Mouse (Mus musculus) forebrain, embryonic 10.5 days (tissue): ENCODE measurements around the gene Ubald2. TPM values are rescaled to one million over a fixed set of nuclear protein-coding genes. Genes with fewer than 3 reads are reported as not detected.
A peak's percentile ranks its signal among the peaks of the same experiment; 100 is the strongest.
"Not testable (repeated sequence)": the region's sequence is repeated elsewhere in the genome, so short reads cannot be mapped to it uniquely, and the experiment has no call there.

ENCODE experiments used
- DNase-seq: peaks from one replicate; pipeline ENCODE4 v3.0.0-alpha.2; 2017; ENCODE audit warnings: low spot score; ENCODE audit errors: extremely low spot score
- H3K27ac ChIP-seq: fragments of 300-500 bp; sonication (generic); 2 replicates; pipeline ENCODE4 v1.5.1; 2016; ENCODE audit warnings: mild to moderate bottlenecking
- H3K27me3 ChIP-seq: fragments of 300-500 bp; sonication (generic); 2 replicates; pipeline ENCODE4 v1.6.1; 2016; ENCODE audit warnings: mild to moderate bottlenecking; ENCODE audit not compliant: poor library complexity, severe bottlenecking
- H3K36me3 ChIP-seq: fragments of 300-500 bp; sonication (generic); replicated peaks from 2 replicates; pipeline ENCODE4 v1.6.1; 2016; ENCODE audit warnings: mild to moderate bottlenecking, moderate library complexity
- H3K4me1 ChIP-seq: fragments of 300-500 bp; sonication (generic); 2 replicates; pipeline ENCODE4 v1.6.1; 2016
- H3K4me3 ChIP-seq: fragments of 300-500 bp; sonication (generic); 2 replicates; pipeline ENCODE4 v1.5.1; 2016; ENCODE audit warnings: mild to moderate bottlenecking, moderate library complexity
- H3K9me3 ChIP-seq: fragments of 300-500 bp; sonication (generic); 2 replicates; pipeline ENCODE4 v1.6.1; 2016; ENCODE audit warnings: mild to moderate bottlenecking, moderate library complexity
- WGBS: fragments of 180-500 bp; shearing (Covaris S2); methylation state at CpG from one replicate; pipeline ENCODE4 v1.1.7; 2016; 5-methylcytosine and 5-hydroxymethylcytosine counted together
- polyA plus RNA-seq: library from polyadenylated mRNA; unstranded; fragments of >200 nt; fragmentation: Nextera tagmentation; extraction: Ambion mirVana; gene quantifications from 2 replicates; pipeline ENCODE4 v1.2.1, GENCODE M21; 2016

The Ubald2 gene
- polyA plus RNA-seq, 1 experiment from 2014 or later = 31.6 TPM

DNA sequence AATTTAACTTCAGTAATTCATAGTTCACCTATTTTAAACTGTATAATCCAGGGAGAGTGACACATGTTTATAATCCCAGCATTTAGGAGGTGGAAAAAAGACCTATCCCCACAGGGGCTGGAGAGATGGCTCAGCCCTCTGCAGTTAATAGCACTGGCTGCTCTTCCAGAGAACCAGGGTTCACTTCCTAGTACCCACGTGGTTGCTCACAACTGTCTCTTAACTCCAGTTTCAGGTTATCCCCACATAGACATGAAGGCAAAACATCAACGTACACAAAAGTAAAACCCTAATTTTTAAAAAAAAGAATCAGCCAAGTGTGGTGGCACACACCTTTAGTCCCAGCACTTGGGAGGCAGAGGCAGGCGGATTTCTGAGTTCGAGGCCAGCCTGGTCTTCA lies 28.3 kb upstream of the Ubald2 start:
- 85% methylated on average over 4 of the region's 4 CpGs for WGBS
- no peaks in the 10 kb centered on the region; the same call in 1 of the 2 replicates for H3K4me1 ChIP-seq

DNA sequence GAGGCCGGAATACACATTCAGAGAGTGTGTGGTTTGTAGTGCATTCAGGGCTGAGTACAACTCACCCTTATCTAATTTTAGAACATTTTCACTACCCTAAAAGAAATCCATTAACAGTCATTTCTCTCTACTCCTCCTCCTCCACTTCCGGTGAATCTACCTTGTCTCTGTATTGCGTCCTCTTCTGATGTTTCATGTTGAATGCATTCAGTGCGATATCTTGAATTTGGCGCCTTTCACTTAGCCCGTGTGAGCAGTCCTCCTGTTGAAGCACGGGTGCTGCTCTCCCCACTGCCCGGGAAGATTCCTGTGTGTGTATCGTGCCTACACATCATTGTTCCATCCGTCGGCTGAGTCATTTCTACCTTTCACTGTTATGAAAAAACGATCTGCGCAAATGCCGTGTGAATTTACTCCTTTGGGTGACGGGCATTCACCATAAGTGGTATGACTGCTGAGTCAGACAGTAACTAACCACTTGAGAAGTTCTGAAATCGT lies 27.6 kb upstream of the Ubald2 start:
- 95% methylated on average over 16 of the region's 16 CpGs for WGBS
- no peak for DNase-seq
- Histone ChIP-seq H3K36me3 (peaks cover 35% of the 10 kb centered on the region), H3K4me3 (no peak overlapping the region), H3K9me3 (no peaks in the 10 kb centered on the region), H3K27ac (no peak overlapping the region), H3K4me1 (peaks cover 4% of the 10 kb centered on the region), H3K27me3 (peaks cover 9% of the 10 kb centered on the region)

More for the DNA sequence above, 28.3 kb upstream of the Ubald2 start:
- DNase-seq = no peak
- Histone ChIP-seq H3K9me3 (no peaks in the 10 kb centered on the region), H3K27ac (no peak overlapping the region), H3K36me3 (peaks cover 35% of the 10 kb centered on the region), H3K27me3 (0 out of 2 replicates have a peak, but pooled peaks cover 2% of the 10 kb centered on the region), H3K4me3 (no peak overlapping the region)

DNA sequence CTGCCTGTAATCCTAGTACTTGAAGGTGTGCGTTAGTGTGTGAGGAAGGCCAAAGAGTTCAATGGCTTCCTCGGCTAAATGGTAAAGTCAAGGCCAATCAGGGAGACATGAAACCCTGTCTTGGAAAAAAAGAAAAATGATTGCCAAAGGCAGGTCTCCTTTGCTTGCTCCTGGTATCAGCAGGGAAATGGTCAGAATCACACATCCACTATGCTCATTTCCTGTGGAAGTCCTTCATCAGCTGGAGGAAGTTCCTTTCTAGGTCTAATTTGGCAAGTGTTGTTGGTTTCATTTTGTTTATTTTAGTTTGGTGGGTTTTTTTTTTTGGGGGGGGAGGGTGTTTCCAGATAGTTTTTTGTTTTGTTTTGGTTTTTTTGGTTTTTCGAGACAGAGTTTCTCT lies 24.9 kb upstream of the Ubald2 start:
- no peaks in the 10 kb centered on the region for H3K9me3 ChIP-seq
- peaks cover 27% of the 10 kb centered on the region for H3K4me1 ChIP-seq
- DNase-seq = no peak
- H3K27me3 ChIP-seq = peaks cover 30% of the 10 kb centered on the region
- no peak overlapping the region for H3K4me3 ChIP-seq
- WGBS = 91% methylated on average over 3 of the region's 3 CpGs
- H3K27ac ChIP-seq = no peak overlapping the region
- peaks cover 23% of the 10 kb centered on the region for H3K36me3 ChIP-seq

DNA sequence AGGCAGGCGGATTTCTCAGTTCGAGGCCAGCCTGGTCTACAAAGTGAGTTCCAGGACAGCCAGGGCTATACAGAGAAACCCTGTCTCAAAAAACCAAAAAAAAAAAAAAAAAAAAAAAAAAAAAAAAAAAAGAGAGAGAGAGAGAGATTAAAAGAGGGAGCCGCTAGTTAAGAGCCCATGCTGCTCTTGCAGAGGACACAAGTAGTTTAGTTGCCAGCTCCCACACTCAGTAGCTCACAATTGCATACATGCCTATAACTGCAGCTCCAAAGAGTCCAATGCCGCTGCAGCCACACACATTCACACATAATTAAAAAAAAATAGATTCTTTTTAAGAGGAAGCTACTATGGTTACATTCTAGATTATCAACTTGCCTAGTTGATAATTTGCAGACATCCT lies 23.5 kb upstream of the Ubald2 start:
- Histone ChIP-seq H3K36me3 (peaks cover 15% of the 10 kb centered on the region), H3K4me1 (peaks cover 27% of the 10 kb centered on the region), H3K27me3 (peaks cover 44% of the 10 kb centered on the region)
- not testable (repeated sequence) for H3K9me3 ChIP-seq, H3K4me3 ChIP-seq, H3K27ac ChIP-seq, DNase-seq
- WGBS = 91% methylated on average over 4 of the region's 4 CpGs

DNA sequence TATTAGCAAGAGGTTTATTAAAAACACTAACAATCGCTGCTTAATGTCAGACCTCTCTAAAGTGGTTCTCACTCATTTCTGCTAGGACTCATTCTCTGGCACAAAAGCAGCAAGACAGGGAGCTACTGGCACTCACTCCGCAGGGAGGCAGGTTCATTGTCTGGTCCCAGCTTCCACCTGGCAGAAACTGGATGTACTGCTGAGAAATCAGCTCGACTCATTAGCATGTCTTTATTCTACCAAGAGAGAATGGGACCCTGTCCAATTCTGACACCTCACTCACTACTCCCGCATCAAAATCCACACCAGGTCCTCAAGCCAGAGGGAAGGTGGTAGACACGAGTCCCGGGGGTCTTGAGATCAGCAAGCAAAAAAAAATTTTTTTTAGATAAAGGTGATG lies 22.3 kb upstream of the Ubald2 start:
- 9% methylated on average over 6 of the region's 6 CpGs for WGBS
- DNase-seq = no peak
- H3K27ac ChIP-seq = no peak overlapping the region

DNA sequence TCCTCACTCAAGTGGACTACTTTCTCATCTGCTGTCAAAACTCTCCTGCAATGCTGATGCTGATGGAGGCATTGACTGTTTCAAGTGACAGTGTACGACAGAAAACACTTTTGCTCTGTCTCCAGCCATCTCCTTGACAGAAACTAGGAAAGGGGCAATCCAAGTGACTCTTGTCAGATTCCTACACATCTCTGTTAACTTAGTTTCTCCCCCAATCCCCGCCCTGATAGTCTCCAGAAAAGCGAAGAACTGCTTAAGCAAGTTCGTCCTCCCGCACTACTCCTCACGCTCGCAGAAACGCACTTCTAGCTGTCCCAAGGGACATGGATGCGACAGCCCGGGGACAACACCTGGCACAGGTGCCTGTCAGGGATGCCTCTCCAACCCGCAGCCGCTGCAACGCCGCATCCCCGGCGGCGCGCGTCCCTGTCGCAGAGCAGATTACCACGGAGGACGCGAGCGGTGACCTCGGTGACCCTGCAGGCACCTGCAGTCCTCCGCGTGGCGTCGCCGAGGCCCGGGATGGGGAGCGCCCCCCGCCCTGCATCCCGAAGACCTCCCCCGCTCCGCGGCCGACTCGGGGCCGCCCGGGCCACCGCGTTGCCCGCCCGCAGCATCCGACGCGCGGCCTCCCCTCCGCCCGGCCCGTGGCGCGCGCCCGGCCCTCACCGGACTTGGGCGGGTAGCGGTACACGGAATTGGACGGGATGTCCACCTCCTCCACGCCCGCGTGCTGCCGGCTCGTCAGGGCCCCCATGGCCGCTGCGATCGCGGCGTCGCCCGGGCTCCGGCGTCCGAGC lies 21.7 kb upstream of the Ubald2 start:
- H3K27me3 ChIP-seq = peaks cover 44% of the 10 kb centered on the region
- DNase-seq = no peak
- peaks cover 35% of the 10 kb centered on the region for H3K4me1 ChIP-seq
- H3K36me3 ChIP-seq = 0 out of 2 replicates have a peak, but pooled peaks cover 4% of the 10 kb centered on the region
- WGBS = 1% methylated on average over 73 of the region's 76 CpGs
- H3K9me3 ChIP-seq = no peaks in the 10 kb centered on the region
- peak overlapping the region; percentile 94 for H3K27ac ChIP-seq
- peak overlapping the region; percentile 81 for H3K4me3 ChIP-seq

More for the DNA sequence above, 22.3 kb upstream of the Ubald2 start:
- Histone ChIP-seq H3K9me3 (no peaks in the 10 kb centered on the region), H3K27me3 (peaks cover 44% of the 10 kb centered on the region), H3K36me3 (peaks cover 7% of the 10 kb centered on the region; the same call in 1 of the 2 replicates), H3K4me3 (peak overlapping the region; percentile 81), H3K4me1 (peaks cover 32% of the 10 kb centered on the region)

DNA sequence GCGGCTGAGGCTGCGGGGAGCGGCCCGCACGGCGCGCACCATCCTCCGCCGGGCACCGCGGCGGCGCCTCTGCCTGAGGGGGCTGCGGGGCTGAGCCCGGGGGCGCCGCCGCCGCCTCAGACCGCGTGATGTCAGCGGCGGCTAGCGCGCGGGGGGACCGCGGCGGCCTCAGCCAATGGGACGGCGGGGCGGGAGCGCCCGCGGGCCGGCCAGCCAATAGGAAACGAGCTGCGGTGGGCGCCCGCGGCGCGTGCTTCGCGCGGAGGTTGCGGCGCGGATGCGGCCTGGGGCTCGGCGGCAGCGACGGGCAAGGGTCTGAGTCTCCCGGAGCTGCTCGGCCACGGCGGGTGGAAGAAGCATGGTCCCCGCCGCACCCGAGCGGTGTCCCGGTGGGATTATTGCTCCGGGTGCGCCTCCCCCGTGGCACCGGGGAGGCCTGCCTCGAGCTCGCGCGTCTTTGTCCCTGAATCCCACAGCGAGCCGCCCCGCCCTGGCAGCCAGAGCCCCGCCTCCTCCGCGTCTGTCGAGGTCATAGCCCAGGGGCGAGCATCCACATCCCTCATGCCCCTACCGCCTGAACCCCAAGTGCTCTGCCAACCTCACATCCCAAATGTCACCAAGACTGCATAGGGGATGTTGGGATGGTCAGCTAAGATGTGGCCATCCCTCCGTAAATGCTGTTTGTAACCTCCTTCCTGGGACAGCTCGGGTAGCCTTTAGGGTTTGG lies 20.8 kb upstream of the Ubald2 start, which contains the start of gene Rnf157:
Gene Rnf157, minus strand, starts transcription at position 129 of the 727 bp plus-strand sequence.
- 2% methylated on average over 79 of the region's 82 CpGs for WGBS
- peaks cover 38% of the 10 kb centered on the region for H3K4me1 ChIP-seq
- DNase-seq = peak; percentile 79
- no peaks in the 10 kb centered on the region for H3K9me3 ChIP-seq
- H3K4me3 ChIP-seq = peak within 1 kb of the TSS; percentile 81
- H3K27ac ChIP-seq = peak within 1 kb of the TSS; percentile 94
- H3K27me3 ChIP-seq = peaks cover 44% of the 10 kb centered on the region
- H3K36me3 ChIP-seq = 0 out of 2 replicates have a peak, but pooled peaks cover 4% of the 10 kb centered on the region

DNA sequence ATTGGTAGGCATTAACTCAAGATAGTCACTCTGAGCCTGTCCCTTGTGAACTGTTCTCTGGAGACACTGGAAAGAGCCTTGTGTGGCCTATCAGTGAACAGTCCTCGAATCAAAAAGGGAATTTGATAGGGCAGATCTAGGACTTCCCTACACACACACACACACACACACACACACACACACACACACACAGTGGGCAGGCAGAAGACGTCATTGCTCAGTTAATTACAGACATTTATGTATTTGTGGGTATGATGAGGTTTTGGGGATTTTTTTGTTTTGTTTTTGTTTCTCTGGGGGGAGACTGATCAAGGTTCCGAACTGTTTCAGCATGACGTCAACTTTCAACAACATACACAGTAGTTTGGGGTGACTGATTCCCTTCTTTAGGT lies 20.3 kb upstream of the Ubald2 start:
- Histone ChIP-seq H3K36me3 (0 out of 2 replicates have a peak, but pooled peaks cover 4% of the 10 kb centered on the region), H3K9me3 (no peaks in the 10 kb centered on the region), H3K4me1 (peaks cover 44% of the 10 kb centered on the region), H3K4me3 (peak overlapping the region; percentile 81), H3K27me3 (peaks cover 44% of the 10 kb centered on the region), H3K27ac (peak overlapping the region; percentile 94; the same call in 1 of the 2 replicates)
- 91% methylated on average over 4 of the region's 4 CpGs for WGBS
- no peak for DNase-seq

DNA sequence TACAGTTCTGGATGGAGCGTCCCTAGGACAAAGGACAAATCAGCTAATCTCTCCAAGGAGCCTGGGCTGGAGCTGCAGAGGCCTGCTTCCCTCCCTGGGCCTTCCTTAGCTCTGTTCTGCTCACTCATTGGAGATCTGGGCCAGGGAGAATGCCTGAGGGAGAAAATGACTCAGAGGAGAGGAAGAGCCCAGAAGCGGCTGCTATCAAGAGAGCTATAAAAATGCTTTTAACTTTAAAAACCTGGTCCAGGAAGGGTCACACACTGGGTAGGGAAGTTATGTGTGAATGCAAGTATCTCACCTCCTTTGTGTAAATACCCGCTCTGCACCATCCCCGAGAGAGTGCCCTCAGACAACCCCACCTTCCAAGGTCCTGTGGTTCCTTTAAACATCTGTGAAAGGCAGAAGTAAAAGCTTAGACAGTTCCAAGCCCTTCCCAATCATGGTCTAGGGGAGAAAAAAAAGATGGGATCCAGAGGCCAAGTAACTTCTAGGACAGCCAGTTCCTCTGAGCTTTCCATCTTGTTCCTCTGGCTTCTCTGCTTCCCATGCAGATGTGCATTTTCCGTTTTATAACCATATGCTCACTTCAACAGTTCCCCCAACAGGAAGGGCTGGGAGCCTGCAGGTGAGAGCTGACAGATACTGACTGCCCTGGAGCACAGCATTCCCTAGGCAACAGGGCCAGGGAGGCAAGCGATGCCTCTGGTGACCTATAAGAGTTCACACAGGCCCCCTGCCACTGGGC lies 17.5 kb upstream of the Ubald2 start:
- H3K27me3 ChIP-seq = peaks cover 34% of the 10 kb centered on the region
- H3K4me1 ChIP-seq = peaks cover 48% of the 10 kb centered on the region
- 75% methylated on average over 6 of the region's 6 CpGs for WGBS
- no peaks in the 10 kb centered on the region for H3K36me3 ChIP-seq
- H3K9me3 ChIP-seq = no peaks in the 10 kb centered on the region
- no peak overlapping the region for H3K4me3 ChIP-seq
- no peak overlapping the region for H3K27ac ChIP-seq
- no peak for DNase-seq

DNA sequence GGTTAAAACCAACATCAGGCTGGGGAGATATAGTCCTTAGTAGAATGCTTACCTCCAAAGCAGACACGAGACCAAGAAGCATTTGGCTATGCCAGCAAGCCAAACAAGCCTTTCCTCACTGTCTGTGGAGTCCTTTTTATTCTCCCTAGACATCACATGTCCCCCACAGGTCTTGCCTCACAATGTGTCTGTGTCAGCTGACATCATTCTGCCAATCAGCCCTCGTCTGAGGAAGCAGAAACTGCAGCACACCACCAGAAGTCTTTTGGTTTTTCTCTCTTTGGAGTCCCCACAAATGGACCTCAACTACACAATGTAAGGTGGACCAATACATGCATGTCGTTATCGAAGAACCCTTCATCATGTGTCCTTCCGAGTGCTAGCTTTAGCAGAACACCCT lies 16.8 kb upstream of the Ubald2 start:
- DNase-seq = no peak
- Histone ChIP-seq H3K9me3 (no peaks in the 10 kb centered on the region), H3K4me3 (no peak overlapping the region), H3K4me1 (peaks cover 41% of the 10 kb centered on the region), H3K27ac (no peak overlapping the region), H3K36me3 (no peaks in the 10 kb centered on the region), H3K27me3 (peaks cover 27% of the 10 kb centered on the region)
- 90% methylated on average over 5 of the region's 5 CpGs for WGBS

DNA sequence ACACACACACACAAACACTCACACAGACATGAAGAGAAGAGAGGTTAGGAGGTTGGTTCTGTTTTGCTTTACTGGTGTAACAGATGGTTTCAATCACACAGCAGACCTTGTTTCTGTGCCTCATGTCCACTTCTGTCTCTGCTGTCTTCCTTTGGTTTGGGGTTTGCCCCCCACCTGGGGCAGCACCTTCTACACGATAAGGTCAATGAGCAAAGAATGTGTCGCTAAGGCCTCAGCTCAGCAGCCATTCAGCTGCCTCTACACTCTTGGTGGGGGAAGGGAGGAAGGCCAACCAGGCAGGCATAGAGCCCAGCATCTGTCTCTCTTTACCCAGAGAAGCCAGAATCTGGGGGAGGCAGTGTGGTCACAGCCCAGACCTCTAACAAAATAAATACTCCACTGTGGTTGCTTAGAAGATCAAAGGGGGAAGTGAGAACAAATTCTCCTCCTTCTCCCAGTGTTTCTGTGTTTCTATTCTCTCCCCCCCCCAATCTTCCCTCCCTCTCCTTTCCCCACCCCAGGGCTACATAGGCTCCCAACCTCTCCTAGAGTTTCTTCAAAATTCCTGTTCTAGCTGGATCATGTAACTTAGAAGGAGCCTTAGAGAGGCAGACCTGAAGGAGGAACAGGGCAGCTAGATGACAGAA lies 15.6 kb upstream of the Ubald2 start:
- H3K9me3 ChIP-seq = no peaks in the 10 kb centered on the region
- WGBS = 24% methylated on average over 2 of the region's 2 CpGs
- H3K4me3 ChIP-seq = no peak overlapping the region; the same call in 1 of the 2 replicates
- peak overlapping the region; percentile 71 for H3K27ac ChIP-seq
- H3K36me3 ChIP-seq = no peaks in the 10 kb centered on the region
- peak; percentile 48 for DNase-seq
- peaks cover 22% of the 10 kb centered on the region for H3K27me3 ChIP-seq
- H3K4me1 ChIP-seq = peaks cover 29% of the 10 kb centered on the region
